Mouse (Mus musculus) heart, adult 2 months (tissue): ENCODE results near the gene Thsd4. TPM values are rescaled to one million over a fixed set of nuclear protein-coding genes. Genes with fewer than 3 reads are reported as not detected.
A peak's percentile ranks its signal among the peaks of the same experiment; 100 is the strongest.

Experiments
- DNase-seq, 2 experiments: peaks; one replicate each; pipeline ENCODE4 v3.0.0; 2021
- H3K27ac ChIP-seq: fragments of 200-600 bp; 2 replicates; pipeline ENCODE4 v1.8.1; 2022
- H3K27me3 ChIP-seq: fragments of 200-500 bp; 2 replicates; pipeline ENCODE4 v1.6.1; 2012; ENCODE audit warnings: mild to moderate bottlenecking, low read length, inconsistent platforms, mixed read lengths; ENCODE audit not compliant: control insufficient read depth, insufficient read depth
- H3K36me3 ChIP-seq: fragments of 200-500 bp; 2 replicates; pipeline ENCODE4 v1.6.1; 2012; ENCODE audit warnings: low read length, inconsistent platforms; ENCODE audit not compliant: control insufficient read depth, insufficient read depth
- H3K4me1 ChIP-seq: fragments of 200-500 bp; 2 replicates; pipeline ENCODE4 v1.6.1; 2011; ENCODE audit warnings: low read length; ENCODE audit not compliant: control insufficient read depth, insufficient read depth
- H3K4me3 ChIP-seq: fragments of 200-600 bp; 2 replicates; pipeline ENCODE4 v1.8.1; 2022
- H3K79me2 ChIP-seq: fragments of 200-500 bp; replicated peaks from 2 replicates; pipeline ENCODE4 v1.6.1; 2012; ENCODE audit warnings: mild to moderate bottlenecking, inconsistent platforms, low read length, moderate library complexity, mixed read lengths; ENCODE audit not compliant: control insufficient read depth, insufficient read depth
- H3K9ac ChIP-seq: fragments of 200-500 bp; 2 replicates; pipeline ENCODE4 v1.6.1; 2012; ENCODE audit warnings: low read depth, mild to moderate bottlenecking, control low read depth, inconsistent platforms, low read length, mixed read lengths
- CTCF ChIP-seq: fragments of 200-600 bp; IDR thresholded peaks from 2 replicates; pipeline ENCODE4 v1.8.1; 2022; ENCODE audit warnings: antibody characterized with exemption, mild to moderate bottlenecking, moderate library complexity
- EP300 ChIP-seq: fragments of 200-500 bp; IDR thresholded peaks from 2 replicates; pipeline ENCODE4 v1.6.1; 2011; ENCODE audit warnings: low read depth, low read length, control low read depth; ENCODE audit not compliant: insufficient read depth
- POLR2A ChIP-seq: fragments of 200-500 bp; IDR thresholded peaks from 2 replicates; pipeline ENCODE4 v1.6.1; 2011; ENCODE audit warnings: mild to moderate bottlenecking, low read depth, low read length, control low read depth; ENCODE audit not compliant: insufficient read depth
- WGBS: fragments of 180-500 bp; shearing (Covaris S2); methylation state at CpG from one replicate; pipeline ENCODE4 v1.1.7; 2018; 5-methylcytosine and 5-hydroxymethylcytosine counted together
- intact Hi-C: fragments of 180-260 bp; cut with DNase I; formaldehyde crosslinking; loops from one replicate; pipeline ENCODE4 v1.15.1; 2025
- polyA plus RNA-seq: library from polyadenylated mRNA; depleted of rRNA; stranded (reverse); fragments of >200 nt; gene quantifications from 2 replicates; pipeline ENCODE4 v1.2.3, GENCODE M21; 2012
- total RNA-seq, 2 experiments: library from RNA; stranded (reverse); gene quantifications; 2 replicates each; pipeline ENCODE4 v1.2.3; 2021

The Thsd4 gene
- total and polyA plus RNA-seq, 3 experiments: 3.5 to 5.2 (median 4.3) TPM

DNA sequence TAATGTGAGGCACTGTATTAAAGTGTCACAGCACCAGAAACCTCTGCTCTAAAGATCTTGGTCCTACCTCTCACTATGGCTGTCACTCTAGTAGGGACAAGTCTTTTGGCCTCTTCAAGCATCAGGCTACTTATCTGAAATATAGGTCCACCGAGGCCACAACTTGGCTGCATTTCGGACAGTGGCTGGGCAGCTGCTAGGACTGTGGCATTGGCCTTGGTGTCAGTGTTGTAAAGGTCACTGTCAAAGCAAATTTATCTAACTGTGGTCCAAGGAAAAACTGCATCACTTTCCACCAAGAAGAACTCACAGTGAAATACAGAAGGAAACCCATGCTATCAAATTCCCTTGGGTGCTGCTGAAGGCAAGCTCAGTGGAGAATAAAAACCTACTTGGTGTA is 197.1 kb downstream of the Thsd4 start:
- H3K79me2 ChIP-seq: no peaks in the 10 kb centered on the region
- 72% methylated on average over 2 of the region's 2 CpGs for WGBS

DNA sequence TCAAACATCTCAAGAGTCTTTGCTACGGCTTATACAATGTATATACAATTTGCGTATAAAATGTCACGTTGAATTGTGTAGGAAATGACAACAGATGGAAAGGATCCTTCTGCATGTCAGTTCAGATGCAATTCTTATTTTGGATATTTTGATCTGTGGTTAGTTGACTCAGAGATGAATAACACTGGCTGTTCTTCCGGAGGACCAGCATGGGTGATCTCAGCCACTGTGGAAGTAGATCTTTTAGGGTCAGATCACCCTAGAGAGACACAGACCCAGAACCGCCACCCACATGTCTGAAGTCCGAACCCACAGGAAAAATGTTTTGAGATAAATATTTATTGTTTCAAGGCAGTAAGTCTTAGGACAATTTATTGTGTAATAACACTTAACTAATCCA is 198.4 kb downstream of the Thsd4 start:
- WGBS: 90% methylated on average over 6 of the region's 6 CpGs
- H3K9ac ChIP-seq: no peak overlapping the region
- H3K27me3 ChIP-seq: no peaks in the 10 kb centered on the region
- intact Hi-C loops: no loop called here
- no peak for DNase-seq
- no peak for TF ChIP-seq CTCF
- H3K36me3 ChIP-seq: no peaks in the 10 kb centered on the region
- no peaks in the 10 kb centered on the region; the same call in 1 of the 2 replicates for H3K4me1 ChIP-seq
- no peak overlapping the region for H3K4me3 ChIP-seq
- H3K27ac ChIP-seq: no peak overlapping the region
- no peaks in the 10 kb centered on the region for H3K79me2 ChIP-seq

More for the DNA sequence above, 197.1 kb downstream of the Thsd4 start:
- H3K27ac ChIP-seq: no peak overlapping the region
- DNase-seq: no peak
- no peak for TF ChIP-seq EP300
- no peak for TF ChIP-seq CTCF
- TF ChIP-seq POLR2A: no peak
- intact Hi-C loops: no loop called here
- H3K27me3 ChIP-seq: no peaks in the 10 kb centered on the region
- H3K4me1 ChIP-seq: no peaks in the 10 kb centered on the region; the same call in 1 of the 2 replicates
- no peaks in the 10 kb centered on the region for H3K36me3 ChIP-seq
- H3K4me3 ChIP-seq: no peak overlapping the region
- H3K9ac ChIP-seq: no peak overlapping the region

DNA sequence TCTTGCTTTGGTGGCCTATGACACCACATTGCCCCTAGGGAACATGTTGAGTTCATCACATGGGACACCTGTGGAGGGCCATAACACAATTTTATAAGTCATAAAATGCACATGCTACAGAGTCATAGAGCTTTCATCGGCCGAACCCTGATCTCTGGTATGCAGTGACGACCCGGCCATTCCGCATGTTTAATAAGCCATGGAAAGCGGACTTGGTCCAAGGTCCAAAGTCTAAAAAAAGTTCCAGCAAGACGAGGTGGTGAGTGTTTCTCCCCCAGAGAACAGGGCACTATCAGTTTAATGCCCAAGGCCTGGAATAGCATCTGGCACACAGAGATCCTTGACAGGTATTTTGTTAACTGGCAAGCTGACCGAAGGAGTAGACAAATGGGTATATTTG is 204.6 kb downstream of the Thsd4 start:
- Histone ChIP-seq H3K4me1 (peaks cover 16% of the 10 kb centered on the region), H3K79me2 (no peaks in the 10 kb centered on the region), H3K4me3 (no peak overlapping the region), H3K27ac (peak overlapping the region; percentile 51), H3K36me3 (peaks cover 3% of the 10 kb centered on the region; the same call in 1 of the 2 replicates), H3K27me3 (no peaks in the 10 kb centered on the region), H3K9ac (no peak overlapping the region)
- WGBS: 68% methylated on average over 8 of the region's 8 CpGs
- DNase-seq: peak in 1 of 2 experiments; percentile 24
- TF ChIP-seq CTCF: no peak
- 0 out of 2 replicates have a peak, but pooled peaks have one; percentile 35 for TF ChIP-seq EP300
- TF ChIP-seq POLR2A: no peak
- intact Hi-C loops: no loop called here

DNA sequence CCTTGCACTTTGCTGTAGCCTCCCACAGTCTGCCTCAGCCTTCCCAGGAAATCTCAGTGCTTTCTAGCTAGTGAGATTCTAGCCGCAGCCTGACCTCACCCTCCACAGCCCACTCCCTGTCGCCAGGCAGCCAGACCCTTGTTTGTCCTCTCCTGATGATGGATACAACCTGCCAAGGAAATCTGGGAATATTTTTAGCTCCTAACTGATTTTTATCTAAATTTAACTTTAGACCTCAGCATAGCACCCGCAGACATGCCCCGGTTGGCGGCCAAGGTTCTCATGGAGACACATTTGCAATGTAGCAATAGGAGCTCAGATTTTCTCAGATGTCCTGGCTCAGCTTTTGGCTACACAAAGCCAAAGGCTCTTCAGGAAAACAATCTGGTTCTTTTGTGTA is 205.3 kb downstream of the Thsd4 start:
- TF ChIP-seq CTCF (no peak), EP300 (no peak), POLR2A (no peak)
- intact Hi-C loops: no loop called here
- peak overlapping the region; percentile 51 for H3K27ac ChIP-seq
- H3K27me3 ChIP-seq: no peaks in the 10 kb centered on the region
- peaks cover 21% of the 10 kb centered on the region for H3K4me1 ChIP-seq
- H3K36me3 ChIP-seq: peaks cover 3% of the 10 kb centered on the region; the same call in 1 of the 2 replicates
- no peak overlapping the region for H3K4me3 ChIP-seq
- peak in 1 of 2 experiments; percentile 63 for DNase-seq
- H3K79me2 ChIP-seq: no peaks in the 10 kb centered on the region
- no peak overlapping the region for H3K9ac ChIP-seq
- 32% methylated on average over 5 of the region's 5 CpGs for WGBS

DNA sequence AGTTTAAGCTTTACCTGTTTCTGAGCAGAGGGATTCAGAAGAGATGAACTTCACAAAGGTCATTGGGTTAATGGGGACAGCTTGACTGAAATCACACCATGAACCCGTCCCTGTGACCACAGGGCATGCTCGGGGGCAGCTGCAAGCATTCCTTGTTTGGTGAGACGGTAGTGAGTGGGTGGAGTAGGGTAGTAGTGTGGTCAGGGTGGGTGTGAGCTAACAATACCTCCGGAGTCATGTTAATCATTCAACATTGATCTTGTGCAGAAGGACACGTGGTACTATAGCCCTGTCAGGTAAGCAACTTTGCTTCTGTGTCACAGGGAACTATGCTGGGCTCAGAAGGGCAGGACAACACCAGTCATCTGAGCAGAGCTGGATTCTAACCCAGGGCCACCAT is 206.3 kb downstream of the Thsd4 start:
- Histone ChIP-seq H3K36me3 (peaks cover 3% of the 10 kb centered on the region; the same call in 1 of the 2 replicates), H3K27ac (no peak overlapping the region), H3K27me3 (no peaks in the 10 kb centered on the region), H3K4me1 (peaks cover 28% of the 10 kb centered on the region), H3K4me3 (no peak overlapping the region), H3K9ac (no peak overlapping the region), H3K79me2 (no peaks in the 10 kb centered on the region)
- intact Hi-C loops: no loop called here
- TF ChIP-seq POLR2A (no peak), EP300 (no peak), CTCF (no peak)
- DNase-seq: no peak
- 82% methylated on average over 5 of the region's 5 CpGs for WGBS

DNA sequence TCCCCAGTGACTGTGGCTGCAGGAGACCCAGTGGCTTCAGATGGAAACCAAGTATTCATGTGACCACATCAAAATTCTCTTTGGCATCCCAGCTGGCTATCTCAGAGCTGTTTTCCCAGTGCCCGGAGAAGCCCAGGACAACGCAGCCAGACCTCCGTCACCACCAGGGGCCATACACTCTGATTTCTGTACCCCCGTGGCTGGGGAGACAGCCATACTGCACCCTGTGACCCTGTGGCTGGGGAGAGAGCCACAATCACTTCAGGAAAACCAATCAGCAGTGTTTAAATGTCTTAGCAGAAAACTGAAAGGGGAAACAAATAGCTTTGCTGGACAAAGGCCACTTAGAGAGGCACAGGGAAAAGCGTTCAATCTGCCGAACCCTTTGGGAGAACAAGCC is 208.2 kb downstream of the Thsd4 start:
- H3K9ac ChIP-seq: no peak overlapping the region
- H3K27ac ChIP-seq: 0 out of 2 replicates have a peak overlapping the region, but pooled peaks have one; percentile 9
- peak in 1 of 2 experiments; percentile 22 for DNase-seq
- H3K4me3 ChIP-seq: no peak overlapping the region
- 54% methylated on average over 6 of the region's 6 CpGs for WGBS
- H3K36me3 ChIP-seq: peaks cover 3% of the 10 kb centered on the region; the same call in 1 of the 2 replicates
- H3K4me1 ChIP-seq: peaks cover 34% of the 10 kb centered on the region
- no peaks in the 10 kb centered on the region for H3K79me2 ChIP-seq
- TF ChIP-seq POLR2A: no peak
- TF ChIP-seq CTCF: no peak
- no peak for TF ChIP-seq EP300
- no peaks in the 10 kb centered on the region for H3K27me3 ChIP-seq
- intact Hi-C loops: no loop called here

DNA sequence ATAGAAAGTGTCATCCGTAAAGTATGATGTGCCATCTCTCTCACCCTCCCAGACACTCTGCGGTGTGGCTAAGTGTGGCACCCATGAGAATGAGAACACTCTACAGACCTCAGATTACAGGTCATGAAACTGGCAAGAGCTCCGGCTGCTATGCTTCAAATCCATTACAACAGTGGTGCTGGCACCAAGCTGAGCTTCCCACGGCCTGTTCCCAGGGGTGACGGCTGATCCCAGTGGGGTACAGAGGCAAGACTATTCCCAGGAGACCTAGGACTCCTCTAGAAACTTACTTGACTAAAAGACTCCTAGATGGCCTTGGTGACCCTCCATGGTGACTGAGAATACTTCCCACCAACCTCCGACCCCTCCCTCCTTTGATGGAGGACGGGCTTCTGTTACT is 209.2 kb downstream of the Thsd4 start:
- Histone ChIP-seq H3K4me3 (no peak overlapping the region), H3K79me2 (no peaks in the 10 kb centered on the region), H3K9ac (no peak overlapping the region), H3K27ac (no peak overlapping the region), H3K36me3 (peaks cover 3% of the 10 kb centered on the region; the same call in 1 of the 2 replicates), H3K27me3 (no peaks in the 10 kb centered on the region), H3K4me1 (peaks cover 34% of the 10 kb centered on the region)
- no peak for TF ChIP-seq POLR2A
- TF ChIP-seq CTCF: no peak
- no peak for TF ChIP-seq EP300
- DNase-seq: peak in 1 of 2 experiments; percentile 28
- intact Hi-C loops: no loop called here
- 70% methylated on average over 7 of the region's 7 CpGs for WGBS
